In genomic region chr15:5236538-5236937, GRCm38 (mm10) we compare ENCODE assay signal across 8 mouse cellular contexts. TPM values are rescaled to one million over a fixed set of nuclear protein-coding genes. Genes with fewer than 3 reads are reported as not detected.
DNase-seq lines count a peak whose midpoint lies in the region.

No protein-coding gene starts in this region.

- peak; percentile 48 for DNase-seq in ovary, adult 18-20 months (ENCODE audit: low spot score)
- DNase-seq in ovary, postnatal 10 days (ENCODE audit: low spot score), result no peak
- DNase-seq in cerebellum, postnatal 4 days (ENCODE audit: low spot score in 2 of 2), result peak; percentile 64 to 73
- DNase-seq in gastrocnemius, postnatal 25 days, result peak; percentile 64
- DNase-seq in kidney, adult 8-10 months, result peak; percentile 45 to 73
- DNase-seq in liver, result peak; percentile 85
- peak; percentile 27 to 59 for DNase-seq in monocyte, adult 2 months (ENCODE audit: low read depth in 1 of 2, low spot score in 2 of 2)
- DNase-seq in spleen, postnatal 10 days (ENCODE audit: low spot score in 2 of 2), result peak; percentile 75 to 90

RNA-seq across cellular contexts. Expression of gene Ptger4, which starts 7.4 kb away (rescaled TPM):
- total RNA-seq in gastrocnemius, postnatal 25 days (2021), result 1 to 10 TPM in 1 of 2 experiments, under 1 TPM in 1; 0.49 to 1.9 TPM

RNA-seq across cellular contexts. Expression of gene Ttc33, which starts 51.2 kb away (rescaled TPM):
- total RNA-seq in gastrocnemius, postnatal 25 days (2021), result 10 to 100 TPM; 39.3 to 48.5 TPM
